Mouse (Mus musculus): Measurements from ENCODE around the gene Tmem269. TPM values are rescaled to one million over a fixed set of nuclear protein-coding genes. Genes with fewer than 3 reads are reported as not detected.

The Tmem269 gene
- polyA plus RNA-seq, 1 experiment: not detected

GRCm38 (mm10) chr4:119244468-119245240 is 26.6 kb upstream of the Tmem269 start:
- TF ChIP-seq FOSL1 (IDR thresholded peaks at IDR 0.05; ENCODE audit: insufficient read depth, low read length, poor library complexity, severe bottlenecking): no peak
- no peak for TF ChIP-seq CEBPB (IDR thresholded peaks at IDR 0.05; ENCODE audit: low read depth)
- no peak for TF ChIP-seq MYOD1 (IDR thresholded peaks at IDR 0.05; ENCODE audit: control insufficient read depth, insufficient read length, low read depth)
- TF ChIP-seq MAX (IDR thresholded peaks at IDR 0.05): no peak
- TF ChIP-seq USF1 (IDR thresholded peaks at IDR 0.05; ENCODE audit: low read depth): no peak
- TF ChIP-seq MYOG (IDR thresholded peaks at IDR 0.05; ENCODE audit: control insufficient read depth, extremely low read depth, insufficient read length): no peak
- TF ChIP-seq CTCF (IDR thresholded peaks at IDR 0.05; ENCODE audit: control insufficient read depth, insufficient read depth, insufficient read length): no peak
- no peaks in the 10 kb centered on the region for H3K27me3 ChIP-seq (ENCODE audit: control insufficient read depth, insufficient read depth, insufficient read length)
- H3K4me3 ChIP-seq (ENCODE audit: insufficient read depth, poor library complexity, severe bottlenecking): no peak overlapping the region
- no peaks in the 10 kb centered on the region for H3K79me2 ChIP-seq (ENCODE audit: control insufficient read depth, insufficient read depth)
- no peak overlapping the region for H3ac ChIP-seq (ENCODE audit: control insufficient read depth, insufficient read length, low read depth)
- H3K79me3 ChIP-seq (ENCODE audit: low read depth): no peaks in the 10 kb centered on the region
- H3K36me3 ChIP-seq (ENCODE audit: control insufficient read depth, insufficient read depth): peaks cover 24% of the 10 kb centered on the region

GRCm38 (mm10) chr4:119242571-119242970 is 24.6 kb upstream of the Tmem269 start:
- H3K79me3 ChIP-seq (ENCODE audit: low read depth): no peaks in the 10 kb centered on the region
- no peak for TF ChIP-seq CTCF (IDR thresholded peaks at IDR 0.05; ENCODE audit: control insufficient read depth, insufficient read depth, insufficient read length)
- TF ChIP-seq USF1 (IDR thresholded peaks at IDR 0.05; ENCODE audit: low read depth): no peak
- TF ChIP-seq MYOG (IDR thresholded peaks at IDR 0.05; ENCODE audit: control insufficient read depth, extremely low read depth, insufficient read length): no peak
- TF ChIP-seq FOSL1 (IDR thresholded peaks at IDR 0.05; ENCODE audit: insufficient read depth, low read length, poor library complexity, severe bottlenecking): no peak
- TF ChIP-seq MAX (IDR thresholded peaks at IDR 0.05): no peak
- TF ChIP-seq MYOD1 (IDR thresholded peaks at IDR 0.05; ENCODE audit: control insufficient read depth, insufficient read length, low read depth): no peak
- no peak for TF ChIP-seq CEBPB (IDR thresholded peaks at IDR 0.05; ENCODE audit: low read depth)
- no peaks in the 10 kb centered on the region for H3K27me3 ChIP-seq (ENCODE audit: control insufficient read depth, insufficient read depth, insufficient read length)
- H3K79me2 ChIP-seq (ENCODE audit: control insufficient read depth, insufficient read depth): no peaks in the 10 kb centered on the region
- no peak overlapping the region for H3K4me3 ChIP-seq (ENCODE audit: insufficient read depth, poor library complexity, severe bottlenecking)
- no peak overlapping the region for H3ac ChIP-seq (ENCODE audit: control insufficient read depth, insufficient read length, low read depth)
- peaks cover 24% of the 10 kb centered on the region for H3K36me3 ChIP-seq (ENCODE audit: control insufficient read depth, insufficient read depth)

DNA sequence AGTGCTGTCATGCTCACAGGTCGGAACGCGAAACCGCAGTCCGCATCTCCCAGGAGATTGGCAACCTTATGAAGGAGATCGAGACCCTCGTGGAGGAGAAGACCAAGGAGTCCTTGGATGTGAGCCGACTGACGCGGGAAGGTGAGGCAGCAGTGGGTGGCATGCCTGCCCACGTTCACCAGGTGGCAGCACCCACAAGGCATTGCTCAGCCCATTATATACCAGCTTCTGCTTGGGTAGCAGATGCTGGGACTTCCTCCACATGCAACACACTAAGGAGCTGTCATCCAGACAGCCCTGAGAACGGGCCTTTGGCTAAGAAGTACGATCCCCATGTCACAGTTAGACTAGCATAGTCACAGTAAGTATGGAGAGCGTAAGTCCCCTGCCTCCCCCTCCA is 23.6 kb upstream of the Tmem269 start:
- Histone ChIP-seq H3K27me3 (ENCODE audit: control insufficient read depth, insufficient read depth, insufficient read length) (no peaks in the 10 kb centered on the region), H3K79me3 (ENCODE audit: low read depth) (no peaks in the 10 kb centered on the region), H3K4me3 (ENCODE audit: insufficient read depth, poor library complexity, severe bottlenecking) (no peak overlapping the region), H3K36me3 (ENCODE audit: control insufficient read depth, insufficient read depth) (peaks cover 24% of the 10 kb centered on the region), H3ac (ENCODE audit: control insufficient read depth, insufficient read length, low read depth) (no peak overlapping the region), H3K79me2 (ENCODE audit: control insufficient read depth, insufficient read depth) (no peaks in the 10 kb centered on the region)
- TF ChIP-seq CEBPB (IDR thresholded peaks at IDR 0.05; ENCODE audit: low read depth): no peak
- no peak for TF ChIP-seq MAX (IDR thresholded peaks at IDR 0.05)
- TF ChIP-seq CTCF (IDR thresholded peaks at IDR 0.05; ENCODE audit: control insufficient read depth, insufficient read depth, insufficient read length): no peak
- TF ChIP-seq FOSL1 (IDR thresholded peaks at IDR 0.05; ENCODE audit: insufficient read depth, low read length, poor library complexity, severe bottlenecking): no peak
- TF ChIP-seq USF1 (IDR thresholded peaks at IDR 0.05; ENCODE audit: low read depth): no peak
- no peak for TF ChIP-seq MYOG (IDR thresholded peaks at IDR 0.05; ENCODE audit: control insufficient read depth, extremely low read depth, insufficient read length)
- TF ChIP-seq MYOD1 (IDR thresholded peaks at IDR 0.05; ENCODE audit: control insufficient read depth, insufficient read length, low read depth): no peak

DNA sequence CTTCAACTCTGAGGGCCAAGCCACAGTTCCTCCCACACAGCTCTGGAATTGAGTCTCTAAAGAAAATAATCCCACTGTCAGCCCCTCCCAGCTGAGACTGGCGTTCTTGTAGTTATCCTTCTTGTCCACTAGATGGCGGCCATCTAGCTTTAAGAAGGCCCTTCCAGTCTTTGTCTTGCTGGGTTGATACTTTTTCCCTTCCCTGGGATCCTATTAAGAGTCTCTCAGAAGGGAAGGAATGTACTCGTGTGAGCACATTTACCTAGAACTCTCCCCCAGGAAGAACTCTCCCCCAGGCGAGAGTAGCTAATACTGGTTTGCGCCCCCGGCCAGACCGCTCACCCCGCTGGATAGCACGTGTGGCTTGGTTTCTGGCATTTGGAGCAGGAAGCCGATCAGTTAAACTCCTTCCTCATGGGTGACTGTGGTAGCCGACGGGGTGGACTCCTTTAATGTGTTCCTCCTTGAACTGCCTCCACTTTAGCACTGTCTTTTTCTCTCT is 21.2 kb upstream of the Tmem269 start:
- no peaks in the 10 kb centered on the region for H3K27me3 ChIP-seq (ENCODE audit: control insufficient read depth, insufficient read depth, insufficient read length)
- H3K79me3 ChIP-seq (ENCODE audit: low read depth): no peaks in the 10 kb centered on the region
- H3K4me3 ChIP-seq (ENCODE audit: insufficient read depth, poor library complexity, severe bottlenecking): no peak overlapping the region
- peaks cover 5% of the 10 kb centered on the region for H3K79me2 ChIP-seq (ENCODE audit: control insufficient read depth, insufficient read depth)
- no peak overlapping the region for H3ac ChIP-seq (ENCODE audit: control insufficient read depth, insufficient read length, low read depth)
- TF ChIP-seq CEBPB (IDR thresholded peaks at IDR 0.05; ENCODE audit: low read depth) (no peak), MAX (IDR thresholded peaks at IDR 0.05) (no peak), USF1 (IDR thresholded peaks at IDR 0.05; ENCODE audit: low read depth) (no peak), FOSL1 (IDR thresholded peaks at IDR 0.05; ENCODE audit: insufficient read depth, low read length, poor library complexity, severe bottlenecking) (no peak), CTCF (IDR thresholded peaks at IDR 0.05; ENCODE audit: control insufficient read depth, insufficient read depth, insufficient read length) (no peak), MYOG (IDR thresholded peaks at IDR 0.05; ENCODE audit: control insufficient read depth, extremely low read depth, insufficient read length) (no peak), MYOD1 (IDR thresholded peaks at IDR 0.05; ENCODE audit: control insufficient read depth, insufficient read length, low read depth) (no peak)
- H3K36me3 ChIP-seq (ENCODE audit: control insufficient read depth, insufficient read depth): peaks cover 24% of the 10 kb centered on the region

- peaks cover 10% of the 10 kb centered on the region for H3K79me2 ChIP-seq (ENCODE audit: control insufficient read depth, insufficient read depth)
- H3K27me3 ChIP-seq (ENCODE audit: control insufficient read depth, insufficient read depth, insufficient read length): no peaks in the 10 kb centered on the region
- no peaks in the 10 kb centered on the region for H3K79me3 ChIP-seq (ENCODE audit: low read depth)
- no peak overlapping the region for H3ac ChIP-seq (ENCODE audit: control insufficient read depth, insufficient read length, low read depth)
- TF ChIP-seq FOSL1 (IDR thresholded peaks at IDR 0.05; ENCODE audit: insufficient read depth, low read length, poor library complexity, severe bottlenecking) (no peak), CTCF (IDR thresholded peaks at IDR 0.05; ENCODE audit: control insufficient read depth, insufficient read depth, insufficient read length) (no peak), USF1 (IDR thresholded peaks at IDR 0.05; ENCODE audit: low read depth) (no peak), MYOD1 (IDR thresholded peaks at IDR 0.05; ENCODE audit: control insufficient read depth, insufficient read length, low read depth) (no peak)
- no peak overlapping the region for H3K4me3 ChIP-seq (ENCODE audit: insufficient read depth, poor library complexity, severe bottlenecking)
- H3K36me3 ChIP-seq (ENCODE audit: control insufficient read depth, insufficient read depth): peaks cover 24% of the 10 kb centered on the region
These were observed 20.6 kb upstream of the Tmem269 start for GRCm38 (mm10) chr4:119238661-119239060.
